Mouse (Mus musculus) effector memory CD4-positive, alpha-beta T cell, adult 5 months (primary cell): ENCODE data around the gene Dab2ip. TPM values are rescaled to one million over a fixed set of nuclear protein-coding genes. Genes with fewer than 3 reads are reported as not detected.

Source experiments
- polyA plus RNA-seq: library from polyadenylated mRNA; unstranded; fragments of 100-300 nt; shearing (Covaris generic); gene quantifications from one replicate; pipeline ENCODE4 v1.2.1, GENCODE M21; 2017

Gene Dab2ip
- polyA plus RNA-seq: 0.44 TPM

DNA sequence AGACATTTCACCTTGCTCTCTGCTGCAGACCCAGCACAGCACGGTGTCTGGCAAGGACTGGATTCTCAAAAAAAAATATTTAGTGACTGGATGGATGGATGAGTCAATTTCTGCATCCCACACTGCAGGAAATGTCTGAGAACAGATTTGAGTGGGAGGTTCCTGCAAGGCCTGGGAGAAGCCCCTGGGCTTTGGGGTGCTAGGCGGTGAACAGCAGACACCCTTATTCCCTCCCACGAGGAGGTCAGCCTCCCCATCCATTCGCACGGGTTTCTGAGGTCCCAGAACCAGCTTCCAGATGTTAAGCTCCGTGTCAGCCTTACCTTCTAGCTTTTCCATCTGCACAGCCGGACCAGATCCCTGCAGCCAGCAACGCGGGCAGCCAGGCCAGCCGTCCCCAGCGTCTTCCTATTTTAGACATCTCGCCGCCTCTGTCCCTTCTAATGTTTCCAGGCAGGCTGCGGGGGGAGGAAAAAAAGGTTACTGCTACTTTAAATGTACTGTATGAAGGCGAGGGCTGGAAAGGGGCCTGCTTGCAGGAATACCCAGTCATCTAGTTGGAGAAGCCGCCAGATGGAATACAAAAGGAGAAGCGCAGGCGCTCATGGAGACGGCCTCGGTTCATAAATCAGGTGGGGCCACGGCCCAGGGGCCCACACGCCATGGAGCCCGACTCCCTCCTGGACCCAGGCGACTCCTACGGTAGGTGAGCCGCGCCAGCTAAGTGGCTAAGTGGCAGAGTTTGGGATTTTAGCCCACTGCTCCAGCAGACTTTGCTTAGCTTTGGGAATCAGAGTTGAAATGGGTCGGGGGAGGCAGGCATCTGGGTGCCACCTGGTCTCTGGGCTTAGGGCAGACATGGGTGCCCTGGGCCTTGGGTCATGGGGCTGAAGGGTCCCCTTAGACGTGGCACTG lies at the start of gene Dab2ip:
Gene Dab2ip, plus strand, starts transcription at position 356 of the 915 bp plus-strand sequence.

Other genes starting within 250 kb of the Dab2ip start
- 0.35 TPM for gene Stom, start 221.3 kb upstream of the Dab2ip start, polyA plus RNA-seq
- gene 4930568D16Rik, start 190.5 kb upstream of the Dab2ip start, polyA plus RNA-seq: not detected
- not detected for gene 4930402F06Rik, start 161.1 kb upstream of the Dab2ip start, polyA plus RNA-seq
- gene Ggta1, start 95.0 kb upstream of the Dab2ip start, polyA plus RNA-seq: 10.0 TPM